Mouse (Mus musculus) frontal cortex, adult (tissue): ENCODE results near the gene Slc25a36.
A peak's percentile ranks its signal among the peaks of the same experiment; 100 is the strongest.

Experiments
- ATAC-seq: cut with Nextera tagmentation; 2 replicates; pipeline ENCODE4 v1.9.2; 2017; ENCODE audit warnings: mild to moderate bottlenecking, moderate library complexity, mixed read lengths; ENCODE audit not compliant: low TSS enrichment

The Slc25a36 gene

DNA sequence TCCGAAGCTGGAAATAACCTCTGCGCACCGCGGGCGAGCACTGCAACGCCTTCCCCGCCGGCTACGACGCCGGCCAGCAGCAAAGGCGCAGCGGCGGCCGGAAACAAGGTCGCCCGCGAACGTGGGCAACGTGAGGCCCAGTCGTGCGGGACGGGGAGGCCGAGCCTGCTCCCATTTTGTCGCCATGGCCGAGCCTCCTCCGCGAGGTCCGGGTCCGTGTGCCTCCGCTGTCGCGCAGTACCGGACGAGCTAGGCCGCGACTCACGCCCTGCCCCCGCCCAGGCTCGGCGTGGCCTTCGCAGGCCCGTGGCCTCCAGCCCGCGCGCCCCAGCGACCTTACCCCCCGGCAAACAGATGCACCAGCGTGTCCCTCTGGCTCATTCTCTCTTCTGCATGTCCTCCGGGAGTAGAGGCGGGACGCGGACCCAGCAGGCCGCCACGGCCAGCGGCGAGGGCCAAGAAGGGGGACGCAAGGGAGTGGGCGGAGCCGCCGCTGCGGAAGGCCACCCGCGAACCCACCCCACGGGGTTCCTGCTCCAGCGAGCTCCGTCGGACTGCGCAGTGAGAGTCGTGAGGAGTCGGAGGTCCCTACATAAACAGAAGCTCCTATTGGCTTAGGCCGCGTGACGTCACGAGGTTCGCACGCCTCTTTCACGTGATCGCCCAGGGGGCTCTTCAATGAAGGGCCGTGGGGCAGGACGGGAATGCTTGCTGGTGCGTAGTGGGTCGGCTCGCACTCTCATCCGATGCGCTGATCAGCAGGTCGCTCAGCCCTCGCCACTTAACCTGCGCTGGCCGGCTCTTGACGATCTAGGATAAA, at the start of gene Slc25a36:
TSS of gene Slc25a36 (minus strand) at position 587 of the 820 bp plus-strand sequence.
- ATAC-seq: peak; percentile 97

DNA sequence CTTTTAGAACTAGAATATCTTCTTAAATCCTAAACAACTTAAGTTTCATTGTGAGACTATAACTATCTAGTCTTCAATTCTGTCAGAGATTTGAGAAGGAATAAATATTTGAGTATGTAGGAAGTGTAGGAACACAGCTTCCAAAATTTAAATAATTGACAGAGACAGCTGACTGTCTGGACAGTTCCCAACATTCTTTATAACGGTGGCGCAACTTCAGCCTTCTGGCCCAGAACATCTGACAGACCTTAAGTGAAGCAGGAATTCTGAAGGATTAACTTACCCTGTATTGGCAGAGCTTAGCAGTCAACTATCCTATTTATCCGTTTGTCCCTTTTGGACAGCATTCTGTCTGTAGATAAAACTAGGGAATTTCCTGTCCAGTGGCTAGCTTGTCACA, 47.5 kb upstream of the Slc25a36 start:
- ATAC-seq: no peak

DNA sequence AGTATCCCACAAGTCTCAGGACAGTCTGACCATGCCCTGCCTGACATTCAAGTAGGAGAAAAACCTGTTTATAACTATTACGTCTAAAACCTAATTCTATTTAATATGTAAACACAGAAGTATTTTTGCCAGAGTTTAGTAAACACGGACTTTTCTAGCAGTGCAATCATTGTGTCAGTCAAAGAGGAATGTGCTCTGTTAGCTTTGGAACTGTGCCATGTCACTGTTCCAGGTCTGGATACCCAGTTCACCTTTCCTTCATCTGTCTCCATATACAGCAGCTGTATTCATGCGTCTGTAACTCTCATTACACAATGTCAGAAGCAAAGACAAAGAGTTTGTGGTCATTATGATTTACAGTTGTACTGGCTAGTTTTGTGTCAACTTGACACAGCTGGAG, 45.0 kb upstream of the Slc25a36 start:
- ATAC-seq: no peak

DNA sequence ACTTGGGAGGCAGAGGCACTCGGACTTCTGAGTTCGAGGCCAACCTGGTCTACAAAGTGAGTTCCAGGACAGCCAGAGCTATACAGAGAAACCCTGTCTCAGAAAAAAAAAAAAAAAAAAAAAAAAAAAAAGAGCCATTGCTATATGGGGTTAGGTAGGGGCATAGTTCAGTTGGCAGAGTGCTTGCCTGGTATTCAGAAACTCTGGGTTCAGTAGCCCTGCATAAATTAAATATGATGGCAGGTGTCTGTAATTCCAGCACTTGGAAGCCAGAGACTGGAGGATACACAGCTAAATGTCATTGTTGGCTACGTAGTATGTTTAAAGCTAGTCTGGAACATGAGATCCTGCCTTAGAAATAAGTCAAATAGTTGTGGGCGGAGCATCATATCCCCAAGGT, 44.0 kb upstream of the Slc25a36 start:
- no peak for ATAC-seq

DNA sequence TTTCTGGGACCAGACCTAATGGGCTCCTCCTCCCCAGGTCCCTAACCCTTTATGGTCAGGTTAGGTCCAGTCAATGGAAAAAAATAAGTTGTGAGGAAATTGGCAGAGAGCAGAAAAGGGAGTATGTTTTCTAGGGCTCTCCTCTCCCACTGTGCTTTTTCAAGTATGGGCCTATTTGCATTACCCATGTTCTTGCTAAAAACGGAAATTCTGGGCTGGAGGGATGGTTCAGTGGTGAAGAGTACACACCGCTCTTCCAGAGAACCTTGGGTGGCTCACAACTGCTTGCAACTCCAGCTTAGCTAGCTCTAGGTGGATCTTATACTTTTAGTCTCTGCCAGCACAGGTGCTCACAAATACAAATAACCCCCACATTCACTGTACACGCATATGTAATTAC, 42.0 kb upstream of the Slc25a36 start:
- peak; percentile 86 for ATAC-seq

DNA sequence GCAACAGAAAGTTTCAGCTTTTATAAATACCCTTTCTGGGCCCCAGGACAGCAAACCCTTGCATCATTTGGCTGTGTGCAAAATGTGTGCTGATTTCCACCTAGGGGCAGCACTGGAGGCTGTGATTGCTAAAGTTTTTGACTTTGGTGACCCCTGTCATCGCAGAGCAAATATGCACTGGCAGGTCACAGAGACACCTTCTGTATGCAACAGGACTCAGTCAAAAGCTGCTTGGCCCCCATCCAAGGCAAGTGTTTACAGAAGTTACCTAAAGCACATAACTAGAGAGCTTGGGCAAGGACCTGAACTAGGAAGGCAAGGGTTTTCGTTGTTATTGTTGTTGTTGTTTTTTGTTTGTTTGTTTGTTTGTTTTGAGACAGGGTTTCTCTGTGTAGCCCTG, 36.3 kb upstream of the Slc25a36 start:
- ATAC-seq: no peak

DNA sequence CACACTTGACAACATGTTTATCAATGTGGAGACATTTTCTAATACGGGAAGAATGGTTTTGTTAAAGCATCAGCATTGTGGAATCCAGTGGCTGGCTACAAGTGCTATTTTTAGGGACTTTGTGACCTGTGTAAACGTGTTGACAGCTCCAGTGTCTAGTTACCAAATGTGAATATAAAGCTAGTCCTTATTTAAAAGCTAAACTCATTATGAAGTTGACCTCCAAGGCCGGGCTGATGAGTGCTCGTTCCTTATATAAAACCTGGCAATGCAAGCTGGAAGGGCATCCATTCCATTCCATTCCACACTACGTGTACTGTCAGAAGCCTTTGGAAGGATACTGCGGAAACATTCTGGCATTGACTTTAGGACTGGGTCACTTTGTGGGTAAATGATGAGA, 34.4 kb upstream of the Slc25a36 start:
- ATAC-seq: no peak

DNA sequence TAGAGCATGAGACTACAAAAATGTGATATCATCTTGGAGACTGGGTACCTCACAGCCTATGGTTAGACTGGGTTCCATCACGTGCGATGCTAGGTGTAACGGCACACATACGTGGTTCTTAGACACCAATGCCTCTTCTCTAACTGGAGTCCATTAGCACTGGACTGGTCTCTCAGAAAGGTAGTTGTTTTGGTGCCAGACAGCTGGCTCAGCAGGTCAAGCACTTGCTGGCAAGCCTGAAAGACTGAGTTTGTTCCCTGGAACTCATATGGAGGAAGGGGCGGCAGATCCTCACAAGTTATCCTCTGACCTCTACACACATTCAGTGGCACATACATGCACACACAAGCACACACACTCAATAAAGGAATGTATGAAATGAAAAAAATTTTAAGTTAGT, 32.5 kb upstream of the Slc25a36 start:
- ATAC-seq: no peak

DNA sequence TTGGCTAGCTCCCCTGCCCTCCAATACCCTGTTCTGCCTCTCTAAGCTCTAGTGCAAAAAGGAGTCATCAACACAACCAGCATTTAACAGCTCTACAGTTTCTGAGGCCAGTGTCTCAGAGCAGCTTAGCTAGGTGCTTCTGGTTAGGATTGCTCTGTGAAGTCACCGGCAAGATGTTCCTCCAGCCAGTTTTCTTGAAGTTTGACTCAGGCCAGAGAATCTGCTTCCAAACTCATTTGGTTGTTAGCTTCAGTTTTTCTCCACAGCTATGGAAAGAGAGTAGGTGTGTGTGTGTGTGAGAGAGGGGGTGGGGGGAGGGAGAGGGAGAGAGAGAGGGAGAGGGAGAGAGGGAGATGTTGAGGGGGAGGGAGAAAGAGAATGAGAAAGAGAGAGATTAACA, 31.6 kb upstream of the Slc25a36 start:
- peak; percentile 64 for ATAC-seq

DNA sequence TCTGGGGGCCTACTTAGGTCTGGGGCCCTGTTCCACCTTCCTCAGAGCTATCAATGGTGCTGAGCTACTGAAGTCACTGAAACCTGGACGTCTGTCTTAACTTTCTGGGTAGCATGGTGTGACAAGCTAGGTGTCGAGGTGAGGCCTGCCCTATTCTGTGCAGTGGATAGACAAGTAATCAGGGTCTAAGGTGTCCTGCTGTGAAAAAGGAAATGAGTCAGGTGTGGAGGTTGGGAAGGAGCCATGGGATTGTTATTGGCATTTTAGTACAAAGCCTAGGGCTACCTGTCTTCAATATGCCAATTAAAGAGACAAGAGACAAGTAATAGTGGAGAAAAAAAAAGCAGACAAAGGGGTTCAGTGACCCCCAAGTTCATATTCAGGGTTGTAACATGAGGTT, 30.8 kb upstream of the Slc25a36 start:
- ATAC-seq: no peak

DNA sequence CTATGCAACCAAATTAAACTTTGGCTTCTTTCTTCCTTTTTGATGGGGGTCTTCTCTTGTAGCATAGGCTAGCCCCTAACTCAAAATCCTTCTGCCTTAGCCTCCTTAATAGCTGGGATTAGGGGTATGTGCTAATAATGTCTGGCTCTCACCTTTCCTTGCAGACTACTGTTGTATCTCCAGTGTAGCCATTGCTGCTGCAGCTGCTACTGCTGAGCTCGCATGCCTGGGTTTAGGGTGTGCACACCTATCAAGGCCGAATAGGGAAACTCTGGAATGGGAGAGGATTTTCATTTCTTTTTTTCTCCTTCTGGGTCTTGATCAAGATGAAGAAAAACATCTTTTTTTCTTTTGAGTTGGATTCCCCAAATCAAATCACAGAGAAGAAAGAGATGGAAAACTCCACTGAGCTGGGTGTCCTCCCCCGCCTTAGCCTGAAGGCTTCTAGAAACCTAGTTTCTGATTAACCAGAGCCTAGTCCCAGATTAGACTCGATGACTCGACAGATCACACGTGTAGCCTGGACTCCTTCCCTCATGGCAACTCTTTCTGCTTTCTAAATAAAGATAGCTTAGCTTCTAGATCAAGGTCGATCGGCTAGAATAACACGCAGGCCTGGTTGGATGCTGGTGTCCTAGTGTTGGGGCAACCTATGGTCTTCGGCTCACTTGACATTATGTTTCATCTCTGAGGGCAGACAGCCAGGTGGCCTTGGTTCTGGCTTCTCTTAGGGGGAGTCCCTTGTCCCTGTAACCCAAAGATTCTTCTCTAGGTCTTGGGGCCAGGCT, 29.4 kb upstream of the Slc25a36 start:
- peak; percentile 86 for ATAC-seq

DNA sequence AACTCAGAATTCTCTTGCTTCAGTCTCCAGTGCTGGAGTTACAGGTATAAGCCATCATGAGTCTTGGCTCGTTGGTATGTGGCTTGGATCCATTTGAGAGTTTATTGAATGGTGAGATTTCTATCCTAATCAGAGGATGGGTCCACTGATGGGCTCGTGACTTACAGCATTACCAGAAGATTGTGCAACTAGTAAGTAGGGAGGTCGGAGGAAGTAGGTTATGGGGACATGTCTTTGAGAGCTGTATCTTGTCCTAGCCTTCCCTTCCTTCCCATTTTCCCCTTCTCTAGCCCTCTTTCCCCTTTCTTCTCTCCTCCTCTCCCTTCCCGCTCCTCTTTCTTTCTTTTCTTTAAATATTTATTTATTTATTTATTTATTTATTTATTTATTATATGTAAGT, 26.7 kb upstream of the Slc25a36 start:
- no peak for ATAC-seq

DNA sequence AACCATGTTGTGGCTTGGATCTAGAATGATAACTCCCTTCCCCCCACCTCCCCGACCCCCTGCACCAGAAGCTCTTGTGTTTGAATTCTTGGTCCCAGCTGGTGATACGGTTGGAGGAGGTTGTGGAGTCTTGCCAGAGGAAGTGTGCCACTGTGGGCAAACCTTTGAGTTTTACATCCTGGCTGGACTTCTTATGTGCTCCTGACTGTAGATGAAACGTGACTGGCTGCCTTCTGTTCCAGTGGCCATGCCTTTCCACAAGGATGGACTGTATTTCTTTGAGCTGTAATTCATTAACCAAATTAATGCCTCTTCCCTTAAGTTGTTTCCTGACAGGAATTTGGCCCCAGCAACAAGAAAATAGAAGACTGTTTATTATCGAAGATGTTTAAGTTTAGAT, 26.2 kb upstream of the Slc25a36 start:
- ATAC-seq: no peak

DNA sequence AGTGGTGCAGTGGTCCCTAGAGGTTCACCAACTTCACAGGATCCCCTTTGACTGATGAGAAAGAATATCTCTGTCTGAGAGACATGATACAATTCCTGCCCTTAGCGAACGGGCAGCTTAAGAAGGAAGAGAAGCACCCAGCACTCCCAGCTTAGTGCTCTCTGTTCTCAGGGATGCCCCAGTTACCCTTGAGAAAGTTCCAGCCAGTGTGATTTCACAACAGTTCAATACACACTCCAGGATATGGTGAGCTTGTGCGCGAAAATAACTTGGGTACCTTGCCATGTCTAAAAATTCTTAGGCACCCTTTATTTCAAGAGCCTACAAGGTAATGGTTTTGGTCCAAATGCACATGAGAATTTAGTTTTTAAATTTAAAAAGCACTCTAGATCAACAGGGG, 24.9 kb upstream of the Slc25a36 start:
- ATAC-seq: peak; percentile 56; the same call in 1 of the 2 replicates

DNA sequence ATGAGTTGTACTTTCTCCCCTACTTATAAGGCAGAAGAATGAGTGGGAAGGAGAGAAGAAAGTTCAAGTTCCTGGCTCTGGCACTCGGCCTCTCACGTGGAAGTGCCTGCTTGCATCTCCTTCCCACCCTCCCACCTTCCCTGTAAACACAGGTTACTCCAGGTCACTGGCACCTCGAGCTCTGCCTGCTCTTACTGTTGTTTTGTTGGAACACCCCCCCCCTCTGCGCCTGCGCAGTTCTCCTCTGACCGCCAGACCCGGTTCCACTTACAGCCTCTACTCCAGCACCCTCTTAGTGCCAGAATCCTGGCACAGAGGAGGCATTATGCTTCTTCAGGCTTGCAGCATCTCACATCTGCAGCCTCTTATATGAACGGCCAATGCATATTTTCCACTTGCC, 22.2 kb upstream of the Slc25a36 start:
- ATAC-seq: no peak

DNA sequence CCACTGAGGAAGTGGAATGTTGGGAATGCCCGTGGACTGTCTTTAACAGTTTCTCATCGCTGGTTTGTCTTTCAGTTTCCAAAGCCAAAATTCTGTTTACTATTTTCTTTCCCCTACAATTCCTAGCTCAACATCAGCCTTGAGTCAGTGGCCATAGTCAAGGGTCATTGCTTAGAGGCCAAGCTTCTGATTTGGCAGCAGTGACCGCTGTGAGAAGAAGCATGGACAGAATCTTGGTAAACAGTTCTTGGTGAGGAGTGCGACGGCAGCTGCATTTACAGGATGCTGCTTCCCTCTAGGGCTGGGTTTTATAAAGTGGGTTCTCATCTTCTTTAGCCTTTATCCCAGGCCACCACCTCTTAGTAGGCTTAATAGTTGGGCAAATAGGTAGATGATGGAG, 19.0 kb upstream of the Slc25a36 start:
- ATAC-seq: no peak

DNA sequence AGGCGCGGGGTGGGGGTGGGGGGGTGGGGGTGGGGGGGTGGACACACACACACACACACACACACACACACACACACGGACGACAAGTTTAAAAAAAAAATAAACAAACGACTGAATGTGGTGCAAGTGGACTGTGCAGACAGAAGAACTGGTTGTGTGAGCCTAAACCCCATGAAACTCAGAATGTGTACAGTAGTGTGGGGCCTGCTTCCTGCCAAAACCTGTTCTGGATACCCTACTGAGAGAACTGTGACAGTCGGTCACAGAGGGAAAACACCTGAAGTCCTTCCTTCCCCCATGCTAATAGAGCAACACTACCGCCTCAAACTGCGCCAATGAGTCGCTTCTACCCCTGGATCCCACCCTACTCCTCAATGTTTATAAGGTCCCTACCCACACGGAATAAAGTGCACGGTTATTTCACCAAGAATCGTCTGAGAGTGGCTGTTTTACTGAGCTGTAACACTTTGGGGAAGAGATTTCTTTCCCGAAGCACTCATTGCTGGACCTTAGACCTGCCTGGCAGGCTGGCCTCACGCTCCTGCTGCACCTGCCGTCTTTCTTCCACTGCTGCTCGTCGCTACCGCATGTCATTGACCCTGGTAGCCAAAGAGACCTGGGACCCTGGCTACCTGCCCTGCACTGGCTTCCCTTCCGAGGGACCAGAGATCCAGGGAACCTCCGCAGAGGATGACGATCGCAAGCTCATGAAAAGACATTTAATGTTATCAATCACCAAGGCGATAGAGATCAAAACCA, 13.2 kb upstream of the Slc25a36 start:
- no peak for ATAC-seq

DNA sequence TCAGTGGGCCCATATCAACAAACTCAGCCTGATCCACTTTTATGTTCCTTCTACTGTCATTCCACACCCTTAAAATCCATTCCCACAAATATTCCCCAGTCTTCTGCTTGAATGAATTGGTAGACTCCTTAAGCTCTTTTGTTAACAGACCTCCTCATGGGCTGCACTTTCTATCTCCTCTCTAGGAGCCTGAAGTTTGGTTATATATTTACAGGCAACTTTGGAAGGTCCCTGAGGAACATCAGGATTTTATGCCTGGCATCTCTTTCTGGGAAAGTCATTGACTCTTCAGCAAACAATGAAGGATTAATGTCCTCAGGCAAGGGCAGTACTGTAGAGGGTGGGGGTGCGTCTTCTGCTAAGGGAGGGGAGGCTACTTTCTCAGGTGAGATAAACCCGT, 10.5 kb upstream of the Slc25a36 start:
- ATAC-seq: no peak

DNA sequence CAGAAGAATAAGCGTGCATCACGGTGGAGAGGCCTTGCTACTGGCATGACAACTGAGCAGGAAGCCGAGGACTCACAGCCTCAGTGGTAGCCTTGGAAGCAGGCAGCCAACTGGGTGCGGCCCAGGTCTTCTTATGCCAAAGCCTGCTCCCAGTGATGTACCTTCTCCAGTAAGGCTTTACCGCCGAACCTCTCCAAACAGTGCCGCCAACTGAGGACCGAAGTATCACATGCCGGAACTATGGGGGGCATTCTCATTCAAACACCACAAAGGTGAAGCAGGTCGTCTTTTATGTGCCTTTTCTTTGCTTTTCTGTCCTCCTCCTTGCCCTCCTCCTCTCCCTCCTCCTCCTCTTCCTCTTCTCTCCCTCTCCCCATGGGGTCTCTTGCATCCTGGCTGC, 3.3 kb upstream of the Slc25a36 start:
- no peak for ATAC-seq

DNA sequence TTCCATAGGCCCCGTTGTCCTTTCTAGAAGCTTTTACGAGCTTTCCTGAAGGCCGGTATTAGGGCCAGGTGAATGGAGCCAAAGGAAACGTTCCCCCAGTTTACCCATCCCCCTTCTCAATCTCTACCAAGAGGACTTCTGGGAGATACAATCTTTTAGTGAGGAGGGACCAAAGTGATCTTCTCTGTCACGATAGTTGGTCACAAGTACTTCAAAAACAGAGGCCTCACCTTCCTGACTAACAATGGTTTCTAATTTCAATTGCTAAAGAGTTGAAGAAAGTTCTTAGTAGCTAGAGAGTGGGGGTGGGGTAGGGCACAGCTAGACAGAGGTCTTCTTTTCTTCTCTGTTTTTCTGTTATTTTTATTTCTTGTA, 2.6 kb upstream of the Slc25a36 start:
- ATAC-seq: no peak

DNA sequence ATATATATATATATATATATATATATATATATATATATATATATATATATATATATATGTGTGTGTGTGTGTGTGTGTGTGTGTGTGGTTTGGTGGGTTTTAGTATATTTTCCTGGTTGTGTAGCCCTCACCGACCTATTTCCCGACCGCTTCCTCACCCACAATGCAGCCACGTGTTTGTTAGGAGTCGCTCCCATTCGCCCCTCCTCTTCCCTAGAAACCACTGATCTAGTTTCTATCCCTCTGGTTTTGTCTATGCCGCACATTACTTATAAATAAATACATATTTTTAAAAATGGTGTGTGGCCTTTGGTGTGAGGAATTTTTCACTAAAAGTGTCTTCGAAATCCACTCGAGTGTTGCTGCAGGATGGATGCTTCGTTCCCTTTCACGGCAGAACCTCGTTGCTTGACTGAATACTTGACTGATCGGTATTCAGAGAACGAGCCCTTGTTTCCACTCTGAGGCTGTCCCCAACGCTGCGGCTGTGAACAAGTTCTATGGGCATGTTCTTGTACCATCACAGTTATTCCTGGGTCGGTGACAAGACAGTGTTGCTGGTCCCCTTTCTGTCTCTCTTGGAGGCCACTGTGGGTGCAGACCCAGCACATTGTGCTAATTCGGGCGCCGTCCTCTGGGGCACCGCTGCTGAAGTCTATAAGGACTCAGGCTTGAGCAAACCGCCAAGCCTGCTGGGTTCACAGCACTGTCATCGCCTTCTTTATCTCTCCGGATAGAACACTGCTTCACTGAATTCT, 2.0 kb upstream of the Slc25a36 start:
- ATAC-seq: no peak

DNA sequence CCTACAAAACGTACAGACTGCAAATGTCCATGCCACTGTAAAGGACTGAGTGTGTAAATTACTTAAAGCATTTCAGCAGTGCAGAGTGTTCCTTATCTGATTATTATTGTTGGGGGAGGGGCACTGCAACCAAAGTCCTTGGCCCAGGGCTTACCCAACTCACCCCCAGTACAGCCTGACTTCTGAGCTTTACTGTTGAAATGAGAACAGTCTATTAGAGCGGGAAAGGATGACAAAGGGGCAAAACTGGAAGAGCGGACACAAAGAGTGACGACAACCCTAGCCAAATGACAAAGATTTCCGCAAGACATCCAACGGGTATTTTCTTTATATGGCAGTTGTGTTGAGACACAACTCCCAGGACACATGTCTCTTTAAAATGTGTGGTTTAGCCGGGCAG, 1.3 kb upstream of the Slc25a36 start:
- ATAC-seq: no peak
